Mouse (Mus musculus) layer of hippocampus, postnatal 36 days (tissue): ENCODE results near the gene Tent4a. TPM values are rescaled to one million over a fixed set of nuclear protein-coding genes. Genes with fewer than 3 reads are reported as not detected.

Experiments used
- DNase-seq, 2 experiments: peaks; one replicate each; pipeline ENCODE4 v3.0.0; 2022
- total RNA-seq, 2 experiments: library from RNA; stranded (reverse); gene quantifications; 2 replicates each; pipeline ENCODE4 v1.2.3; 2021

Tent4a gene
- total RNA-seq, 2 experiments from 2014 or later = 47.0 to 49.1 TPM

GRCm38 (mm10) chr13:69519137-69519536 is 15.3 kb downstream of the Tent4a start:
- DNase-seq = no peak

GRCm38 (mm10) chr13:69517445-69517844 is 17.0 kb downstream of the Tent4a start:
- no peak for DNase-seq

- DNase-seq = no peak
Measured at GRCm38 (mm10) chr13:69515091-69515490, 19.3 kb downstream of the Tent4a start.

- no peak for DNase-seq
Measured at GRCm38 (mm10) chr13:69509391-69510244, 24.8 kb downstream of the Tent4a start.

DNA sequence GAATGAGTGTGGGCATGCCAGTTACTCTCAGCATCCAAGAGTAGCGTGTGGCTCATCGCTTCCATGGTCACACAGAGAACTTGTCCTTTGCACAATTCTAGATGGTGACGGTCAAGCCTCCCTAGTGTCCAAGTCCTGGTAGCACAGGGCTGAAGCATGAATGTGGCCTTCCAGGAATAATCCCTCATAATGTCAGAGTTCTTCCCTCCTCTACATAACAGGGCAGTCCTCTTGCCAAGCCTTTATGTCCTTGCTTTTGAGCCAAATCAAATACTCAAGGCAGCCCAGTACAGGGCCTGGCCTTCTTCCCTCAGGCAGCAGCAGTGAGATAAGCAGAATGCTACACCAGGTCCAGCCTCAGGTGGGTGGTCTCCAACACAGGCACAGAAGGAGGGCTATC is 26.8 kb downstream of the Tent4a start:
- no peak for DNase-seq

GRCm38 (mm10) chr13:69506341-69507086 is 27.9 kb downstream of the Tent4a start:
- no peak for DNase-seq

DNA sequence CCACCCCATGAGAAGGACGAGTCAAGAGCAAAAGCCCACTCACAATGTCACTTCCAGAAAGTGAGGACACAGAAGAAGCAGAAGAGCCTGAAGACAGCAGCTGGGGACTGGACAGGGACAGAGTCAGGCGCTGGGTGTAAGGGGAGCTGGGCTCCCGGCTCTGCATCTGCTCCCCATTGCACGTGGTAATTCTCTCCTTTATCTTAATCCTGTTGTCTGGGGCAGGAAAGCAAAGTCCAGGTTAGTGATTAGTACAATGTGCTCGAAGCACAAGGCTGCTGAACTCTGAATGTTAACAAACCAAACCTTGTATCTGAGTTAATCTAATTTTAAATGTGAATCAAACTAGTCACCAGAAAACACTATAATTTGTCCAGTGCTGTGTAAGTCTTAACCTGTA is 31.6 kb downstream of the Tent4a start:
- no peak for DNase-seq

DNA sequence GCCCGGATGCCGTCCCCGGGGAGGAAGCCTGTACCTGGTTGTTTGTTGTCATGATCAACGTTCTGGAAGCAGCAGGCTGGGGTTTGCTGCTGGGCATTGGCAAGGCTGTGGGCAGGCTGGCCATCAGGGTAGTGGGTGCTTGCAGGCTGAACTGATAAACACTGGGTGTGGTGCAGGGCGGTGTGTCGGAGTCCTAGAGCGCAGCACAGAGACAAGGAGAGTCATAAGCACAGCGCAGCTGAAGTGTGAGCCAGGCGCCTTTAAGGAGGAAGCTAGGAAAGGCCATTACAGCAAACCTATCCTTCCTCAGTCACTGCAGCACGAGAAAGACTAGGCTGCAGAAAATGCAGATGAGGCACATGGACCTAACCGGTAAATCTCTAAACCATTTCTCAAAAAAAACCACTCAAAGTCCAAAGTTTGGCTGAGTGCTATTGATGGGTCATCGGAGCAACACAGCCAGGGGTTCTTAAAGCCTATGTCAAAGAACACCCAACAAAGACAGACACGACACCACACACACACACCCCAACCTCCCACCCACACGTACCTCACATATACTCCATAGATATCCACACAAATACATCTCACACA is 32.2 kb downstream of the Tent4a start:
- DNase-seq = no peak

- DNase-seq = no peak
Measured at GRCm38 (mm10) chr13:69498276-69498675, 36.1 kb downstream of the Tent4a start.

GRCm38 (mm10) chr13:69492876-69493463 is 41.4 kb downstream of the Tent4a start:
- no peak for DNase-seq

- DNase-seq = no peak
Measured at GRCm38 (mm10) chr13:69489777-69490176, 44.6 kb downstream of the Tent4a start.

GRCm38 (mm10) chr13:69488565-69489255 is 45.7 kb downstream of the Tent4a start:
- no peak for DNase-seq

- no peak for DNase-seq
Measured at GRCm38 (mm10) chr13:69487611-69488275, 46.7 kb downstream of the Tent4a start.

GRCm38 (mm10) chr13:69487108-69487507 is 47.3 kb downstream of the Tent4a start:
- no peak for DNase-seq

DNA sequence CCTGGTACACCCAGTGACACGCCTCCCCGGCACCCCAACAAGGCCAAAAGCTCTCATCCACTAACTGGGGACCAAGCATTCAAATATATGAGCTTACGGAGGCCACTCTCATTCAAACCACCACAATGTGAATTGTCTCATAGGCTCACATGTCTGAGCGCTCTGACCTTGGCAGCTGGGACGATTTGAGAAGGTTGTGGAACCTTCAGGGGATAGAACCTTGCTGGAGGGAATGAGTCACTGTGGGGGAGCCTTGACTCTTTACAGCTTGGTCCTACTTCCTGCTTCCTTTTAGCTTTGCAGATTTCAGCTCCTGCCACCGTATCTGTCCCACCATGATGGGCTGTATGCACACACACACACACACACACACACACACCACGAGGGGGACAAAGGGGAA is 48.6 kb downstream of the Tent4a start:
- DNase-seq = no peak

GRCm38 (mm10) chr13:69485326-69485725 is 49.1 kb downstream of the Tent4a start:
- DNase-seq = no peak

- DNase-seq = no peak
Measured at GRCm38 (mm10) chr13:69482751-69483150, 51.7 kb downstream of the Tent4a start.

DNA sequence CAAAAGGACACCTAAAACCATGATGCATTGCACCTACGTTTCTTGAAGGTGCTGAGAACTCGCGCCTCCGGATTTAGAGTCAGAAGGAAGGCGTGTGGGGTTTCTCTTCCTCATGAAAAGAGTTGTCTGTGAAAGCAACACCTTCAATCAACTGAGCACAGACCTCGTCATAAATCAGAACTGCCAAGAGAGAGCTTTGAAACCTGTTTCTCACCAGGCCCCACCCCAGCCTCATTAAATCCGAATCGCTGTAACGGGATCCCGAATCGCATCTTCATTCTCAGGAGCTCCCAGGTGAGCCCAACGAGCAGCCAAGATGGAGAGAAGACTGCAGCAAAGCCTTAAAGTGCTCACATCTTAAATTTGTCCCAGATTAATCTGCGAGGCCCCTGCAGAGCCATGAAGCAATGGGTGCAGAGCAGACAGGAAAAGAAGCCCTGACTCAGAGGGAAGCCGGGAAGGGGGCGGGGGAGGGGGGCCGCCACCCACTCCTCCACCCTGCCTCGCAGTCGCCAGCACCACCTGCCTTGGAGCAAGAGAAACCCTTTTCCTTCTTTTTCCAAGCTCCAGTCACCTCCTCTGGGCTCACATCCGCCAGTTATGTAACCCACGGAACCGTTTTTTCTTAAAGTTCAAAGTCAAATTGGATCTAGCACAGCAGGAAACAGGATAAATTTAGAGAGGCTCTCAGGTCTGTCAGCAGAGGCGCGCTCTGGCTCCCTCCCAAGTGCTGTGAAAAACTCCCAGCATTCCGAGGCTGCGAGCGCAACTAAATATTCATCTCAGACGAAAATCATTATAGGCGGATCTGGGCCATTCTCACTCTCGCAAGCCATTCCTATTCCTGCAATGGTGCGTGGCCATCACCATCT is 52.5 kb downstream of the Tent4a start:
- DNase-seq = peak; percentile 76 to 78

DNA sequence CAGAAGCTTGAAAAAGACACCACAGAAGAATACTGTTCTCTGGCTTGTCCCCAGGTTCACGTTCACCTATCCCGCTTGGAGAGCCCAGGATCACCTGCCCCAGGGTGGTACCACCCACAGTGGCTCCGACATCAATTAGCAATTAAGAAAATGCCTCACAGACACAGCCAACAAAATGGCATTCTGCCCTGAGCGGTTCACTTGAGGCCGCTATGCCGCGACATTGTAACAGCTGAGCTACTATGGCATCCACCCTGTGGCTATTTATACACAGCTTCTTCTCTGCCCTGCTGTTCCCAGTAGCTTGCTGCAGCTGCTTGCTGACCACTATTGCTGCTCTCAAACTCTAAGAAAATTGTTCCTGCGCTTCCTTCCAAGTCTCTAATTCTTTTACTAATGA is 53.4 kb downstream of the Tent4a start:
- no peak for DNase-seq

GRCm38 (mm10) chr13:69479906-69480305 is 54.5 kb downstream of the Tent4a start:
- no peak for DNase-seq

- no peak for DNase-seq
Measured at GRCm38 (mm10) chr13:69478703-69479102, 55.7 kb downstream of the Tent4a start.
